Mouse (Mus musculus) olfactory bulb, adult 2 months (tissue): ENCODE data around the gene Dppa5a.

Source experiments
- CTCF ChIP-seq: fragments of 200-500 bp; IDR thresholded peaks from 2 replicates; pipeline ENCODE4 v1.5.1; 2012; ENCODE audit warnings: low read depth, mild to moderate bottlenecking, low read length, moderate library complexity; ENCODE audit not compliant: insufficient read depth
- POLR2A ChIP-seq: fragments of 200-500 bp; IDR thresholded peaks from 2 replicates; pipeline ENCODE4 v1.6.1; 2012; ENCODE audit warnings: mild to moderate bottlenecking, low read depth, low read length, moderate library complexity; ENCODE audit not compliant: insufficient read depth

GRCm38 (mm10) chr9:78386947-78387346, 19.0 kb upstream of the Dppa5a start:
- TF ChIP-seq CTCF, result no peak
- no peak for TF ChIP-seq POLR2A
